Mouse (Mus musculus) lung, postnatal 36 days (tissue): ENCODE data around the gene Aga.
"Not testable (repeated sequence)": the region's sequence is repeated elsewhere in the genome, so short reads cannot be mapped to it uniquely, and the experiment has no call there.

Experiments used
- DNase-seq: peaks from one replicate; pipeline ENCODE4 v3.0.0; 2022; ENCODE audit warnings: mixed read lengths

The Aga gene

GRCm38 (mm10) chr8:53511551-53512127 lies at the start of gene Aga:
Aga (plus strand) TSS chr8:53511727.
- peak; percentile 96 for DNase-seq

- no peak for DNase-seq
These were observed 22.5 kb upstream of the Aga start for GRCm38 (mm10) chr8:53489063-53489462.

GRCm38 (mm10) chr8:53496216-53496615 lies 15.3 kb upstream of the Aga start:
- no peak for DNase-seq

GRCm38 (mm10) chr8:53496885-53497326 lies 14.6 kb upstream of the Aga start:
- DNase-seq = no peak

GRCm38 (mm10) chr8:53538049-53538448 lies 26.5 kb downstream of the Aga start:
- not testable (repeated sequence) for DNase-seq

- no peak for DNase-seq
These were observed 28.1 kb downstream of the Aga start for GRCm38 (mm10) chr8:53539585-53539984.

- no peak for DNase-seq
These were observed 51.0 kb downstream of the Aga start for GRCm38 (mm10) chr8:53562441-53563040.

- DNase-seq = no peak
These were observed 54.7 kb downstream of the Aga start for GRCm38 (mm10) chr8:53566223-53566622.
